Mouse (Mus musculus) kidney, postnatal 14 days (tissue): ENCODE measurements around the gene Pax2.

Source experiments
- DNase-seq: peaks from one replicate; pipeline ENCODE4 v3.0.0; 2022; ENCODE audit warnings: mixed read lengths

Pax2 gene

GRCm38 (mm10) chr19:44755693-44756420 lies at the start of gene Pax2:
TSS of gene Pax2 (plus strand) at chr19:44756045.
- DNase-seq = peak; percentile 72

GRCm38 (mm10) chr19:44708885-44709284 lies 47.0 kb upstream of the Pax2 start:
- DNase-seq = peak; percentile 44

GRCm38 (mm10) chr19:44716731-44717600 lies 38.9 kb upstream of the Pax2 start:
- DNase-seq = no peak

GRCm38 (mm10) chr19:44719292-44720193 lies 36.3 kb upstream of the Pax2 start:
- no peak for DNase-seq

GRCm38 (mm10) chr19:44720194-44720521 lies 35.7 kb upstream of the Pax2 start:
- peak; percentile 62 for DNase-seq

- DNase-seq = peak; percentile 45
Measured at GRCm38 (mm10) chr19:44723611-44724440, 32.0 kb upstream of the Pax2 start.

GRCm38 (mm10) chr19:44725951-44726791 lies 29.7 kb upstream of the Pax2 start:
- DNase-seq = peak; percentile 64

- no peak for DNase-seq
Measured at GRCm38 (mm10) chr19:44734116-44734515, 21.7 kb upstream of the Pax2 start.

- peak; percentile 64 for DNase-seq
Measured at GRCm38 (mm10) chr19:44734682-44735081, 21.2 kb upstream of the Pax2 start.

GRCm38 (mm10) chr19:44740300-44740699 lies 15.5 kb upstream of the Pax2 start:
- DNase-seq = peak; percentile 83

GRCm38 (mm10) chr19:44741091-44741763 lies 14.6 kb upstream of the Pax2 start:
- peak; percentile 92 for DNase-seq

GRCm38 (mm10) chr19:44741764-44742127 lies 14.1 kb upstream of the Pax2 start:
- no peak for DNase-seq

GRCm38 (mm10) chr19:44742131-44743020 lies 13.5 kb upstream of the Pax2 start:
- peak; percentile 86 for DNase-seq

GRCm38 (mm10) chr19:44743021-44743415 lies 12.8 kb upstream of the Pax2 start:
- peak; percentile 42 for DNase-seq

- no peak for DNase-seq
Measured at GRCm38 (mm10) chr19:44743961-44744520, 11.8 kb upstream of the Pax2 start.

GRCm38 (mm10) chr19:44745741-44746140 lies 10.1 kb upstream of the Pax2 start:
- no peak for DNase-seq

GRCm38 (mm10) chr19:44746541-44747024 lies 9.3 kb upstream of the Pax2 start:
- peak; percentile 70 for DNase-seq

- peak; percentile 79 for DNase-seq
Measured at GRCm38 (mm10) chr19:44747471-44747870, 8.4 kb upstream of the Pax2 start.

- DNase-seq = no peak
Measured at GRCm38 (mm10) chr19:44748271-44748670, 7.6 kb upstream of the Pax2 start.
